Mouse (Mus musculus): ENCODE measurements around the gene Slitrk4. TPM values are rescaled to one million over a fixed set of nuclear protein-coding genes. Genes with fewer than 3 reads are reported as not detected.

Slitrk4 gene
- 2.7 and 3.2 TPM in 2 replicates for polyA plus RNA-seq (2015; fragmentation: Nextera tagmentation; extraction: Ambion mirVana)

DNA sequence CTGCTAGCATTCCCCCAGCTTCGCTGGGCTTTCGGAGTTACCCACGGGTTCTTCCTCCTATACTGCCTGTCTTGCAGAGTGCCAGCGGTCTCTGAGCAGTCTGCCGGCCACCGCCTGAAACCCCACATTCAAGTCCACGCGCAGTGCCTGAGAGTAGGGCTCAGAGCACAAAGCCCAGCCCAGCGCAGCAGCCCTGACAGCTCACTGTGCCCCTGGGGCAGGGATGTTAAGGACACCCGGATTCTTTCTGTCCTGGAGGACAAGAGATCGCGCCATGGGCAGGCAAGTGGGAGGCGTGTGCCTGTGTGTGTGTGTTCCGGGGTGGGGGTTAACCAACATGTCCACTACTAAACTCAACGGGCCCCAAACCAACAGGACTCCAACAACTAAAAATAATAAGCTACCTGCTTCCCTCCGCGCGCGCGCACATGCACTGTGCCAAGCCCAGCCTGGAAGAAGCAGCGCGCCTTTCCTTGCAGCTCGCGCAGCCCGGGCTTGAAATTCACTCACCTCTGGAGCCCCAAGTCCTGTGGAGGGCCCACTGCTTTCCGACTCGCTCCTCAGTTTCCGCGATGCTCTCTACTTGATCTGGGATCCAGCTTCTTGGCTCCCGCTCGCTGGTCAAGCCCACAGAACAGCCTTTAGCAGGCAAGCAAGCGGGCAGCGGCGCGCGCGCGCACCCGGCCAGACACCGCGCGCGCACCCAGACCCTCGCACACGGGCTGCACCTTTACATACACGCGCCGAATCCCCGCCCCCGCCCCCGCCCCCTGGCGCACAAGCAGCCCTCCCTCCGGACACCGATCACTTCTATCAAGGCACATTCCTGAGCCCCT, at the start of gene Slitrk4:
Slitrk4 (minus strand) TSS at position 707 of the 836 bp plus-strand sequence.
- Histone ChIP-seq H3K27me3 (replicated peaks) (no peaks in the 10 kb centered on the region), H3K4me3 (replicated peaks) (peak within 1 kb of the TSS; percentile 44), H3K36me3 (no peaks in the 10 kb centered on the region), H3K9ac (no peak within 1 kb of the TSS), H3K4me1 (replicated peaks) (no peaks in the 10 kb centered on the region), H3K27ac (no peak within 1 kb of the TSS), H3K4me2 (replicated peaks) (peak within 1 kb of the TSS; percentile 77), H3K9me3 (no peaks in the 10 kb centered on the region)
- ATAC-seq = peak; percentile 73
- 13% methylated on average over 54 of the region's 54 CpGs for WGBS

DNA sequence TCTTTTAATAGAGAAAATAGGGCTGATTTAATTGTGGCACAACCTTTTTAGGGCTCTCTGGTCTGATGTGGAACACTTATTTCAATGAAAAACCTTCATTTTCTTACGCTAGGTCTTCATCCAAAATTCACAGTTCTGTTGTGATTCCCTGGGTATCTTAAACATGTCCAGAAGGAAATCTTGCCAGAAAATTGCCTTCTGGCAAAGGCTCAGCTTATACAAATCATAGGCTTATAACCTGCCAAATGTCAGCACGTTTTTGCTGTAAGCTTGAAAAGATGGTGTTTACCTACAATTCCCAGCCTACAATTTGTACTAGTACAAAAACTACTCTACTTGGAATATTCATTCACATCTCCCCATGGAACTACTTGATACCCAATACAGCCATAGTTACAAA, 42.7 kb upstream of the Slitrk4 start:
- H3K9me3 ChIP-seq = no peaks in the 10 kb centered on the region
- no peak for ATAC-seq
- H3K4me1 ChIP-seq (replicated peaks) = no peaks in the 10 kb centered on the region
- no peak overlapping the region for H3K4me3 ChIP-seq (replicated peaks)
- H3K27me3 ChIP-seq (replicated peaks) = no peaks in the 10 kb centered on the region
- H3K9ac ChIP-seq = no peak overlapping the region
- H3K4me2 ChIP-seq (replicated peaks) = no peak overlapping the region
- no peaks in the 10 kb centered on the region for H3K36me3 ChIP-seq
- H3K27ac ChIP-seq = no peak overlapping the region
- WGBS = 58% methylated on average over 2 of the region's 2 CpGs

DNA sequence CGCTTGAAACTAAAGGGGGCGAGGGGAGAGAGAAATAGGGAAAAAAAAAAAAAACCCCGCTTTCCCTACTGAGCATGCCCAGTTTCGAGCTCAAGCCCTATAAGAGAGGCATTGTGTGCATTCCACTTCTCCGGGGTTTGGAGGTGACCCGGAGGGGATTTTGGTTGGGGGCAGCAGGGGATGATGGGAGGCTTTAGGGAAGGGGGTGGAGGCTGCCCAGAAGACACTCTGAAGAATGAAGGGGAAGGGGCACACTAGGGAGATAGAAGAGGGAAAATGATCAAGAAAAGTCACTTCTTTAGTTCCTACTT, 1.1 kb upstream of the Slitrk4 start:
- Histone ChIP-seq H3K4me1 (replicated peaks) (no peaks in the 10 kb centered on the region), H3K27ac (no peak overlapping the region), H3K4me2 (replicated peaks) (peak overlapping the region; percentile 77; the same call in 1 of the 2 replicates), H3K27me3 (replicated peaks) (no peaks in the 10 kb centered on the region), H3K4me3 (replicated peaks) (no peak overlapping the region), H3K9me3 (no peaks in the 10 kb centered on the region), H3K36me3 (no peaks in the 10 kb centered on the region), H3K9ac (no peak overlapping the region)
- no peak for ATAC-seq
- WGBS = 28% methylated on average over 6 of the region's 6 CpGs

- H3K27me3 ChIP-seq (replicated peaks) = no peaks in the 10 kb centered on the region
- H3K9me3 ChIP-seq = no peaks in the 10 kb centered on the region
- peak overlapping the region; percentile 77 for H3K4me2 ChIP-seq (replicated peaks)
- ATAC-seq = no peak
- no peaks in the 10 kb centered on the region for H3K36me3 ChIP-seq
- 18% methylated on average over 22 of the region's 22 CpGs for WGBS
- H3K4me1 ChIP-seq (replicated peaks) = no peaks in the 10 kb centered on the region
- no peak overlapping the region for H3K9ac ChIP-seq
- H3K4me3 ChIP-seq (replicated peaks) = peak overlapping the region; percentile 44
- H3K27ac ChIP-seq = no peak overlapping the region
These were observed 562 bp upstream of the Slitrk4 start for GRCm38 (mm10) chrX:64277126-64277990.

DNA sequence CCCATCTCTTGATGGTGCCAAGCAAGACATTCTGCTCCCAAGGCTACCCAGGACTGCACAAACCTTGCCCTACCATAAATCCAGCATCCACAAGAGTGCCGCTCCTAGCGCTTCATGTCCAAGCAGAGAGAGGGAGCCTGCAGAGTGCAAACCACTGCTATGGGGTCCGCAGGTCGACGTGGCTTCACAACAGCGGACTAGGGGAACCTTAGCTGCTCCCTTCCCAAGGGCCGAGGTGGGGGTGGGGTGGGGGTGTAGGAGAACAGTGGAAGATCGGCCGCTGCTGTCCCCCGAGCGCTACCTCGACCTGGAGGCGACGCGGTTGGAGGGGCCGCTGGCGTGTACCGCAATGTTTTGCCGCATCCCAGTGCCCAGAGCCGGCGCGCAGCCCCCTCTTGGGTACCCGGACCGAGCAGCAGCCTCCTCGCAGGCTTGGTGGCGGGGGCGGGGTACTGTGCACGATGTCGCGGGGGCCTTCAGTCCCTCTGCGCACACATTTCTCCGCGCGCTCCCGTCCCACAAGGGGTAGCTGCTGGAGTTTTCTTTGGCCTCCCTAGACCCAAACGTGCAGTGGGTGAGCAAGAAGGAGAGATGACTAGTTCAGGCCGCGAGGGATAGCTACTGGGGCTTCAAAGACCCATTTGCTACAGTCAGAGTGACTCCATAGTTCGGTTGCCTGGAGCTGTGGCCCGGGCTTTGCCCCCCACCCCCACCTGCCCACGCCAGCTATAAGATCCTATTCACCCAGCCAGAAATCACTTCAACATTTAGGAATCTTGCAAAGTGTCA, 1.1 kb downstream of the Slitrk4 start:
- peak overlapping the region; percentile 44 for H3K4me3 ChIP-seq (replicated peaks)
- ATAC-seq = peak; percentile 36; the same call in 1 of the 2 replicates
- H3K9ac ChIP-seq = no peak overlapping the region
- no peak overlapping the region for H3K27ac ChIP-seq
- 13% methylated on average over 41 of the region's 41 CpGs for WGBS
- H3K27me3 ChIP-seq (replicated peaks) = no peaks in the 10 kb centered on the region
- peak overlapping the region; percentile 77 for H3K4me2 ChIP-seq (replicated peaks)
- H3K9me3 ChIP-seq = no peaks in the 10 kb centered on the region
- no peaks in the 10 kb centered on the region for H3K4me1 ChIP-seq (replicated peaks)
- H3K36me3 ChIP-seq = no peaks in the 10 kb centered on the region

DNA sequence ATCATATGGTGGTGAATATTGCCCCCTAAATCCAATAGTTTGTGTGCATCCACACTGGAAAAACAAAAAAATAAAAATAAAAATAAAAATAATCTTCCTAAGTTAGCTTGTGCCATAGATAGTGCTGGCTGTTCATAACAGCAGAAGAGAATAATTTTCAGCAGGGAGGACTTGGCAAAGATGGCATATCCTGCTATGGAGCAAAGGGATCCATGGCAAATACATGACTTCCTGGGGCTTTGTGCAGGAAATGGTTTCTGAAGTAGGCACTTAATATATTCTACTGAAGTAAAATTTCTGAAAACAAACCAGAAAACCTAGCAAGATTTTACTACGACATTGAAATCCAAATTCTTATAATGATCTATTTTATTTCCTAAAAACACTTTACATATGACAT, 13.3 kb downstream of the Slitrk4 start:
- no peak for ATAC-seq
- no peaks in the 10 kb centered on the region for H3K27me3 ChIP-seq (replicated peaks)
- no peak overlapping the region for H3K9ac ChIP-seq
- 81% methylated on average over 1 of the region's 1 CpGs for WGBS
- H3K4me3 ChIP-seq (replicated peaks) = no peak overlapping the region
- no peak overlapping the region for H3K4me2 ChIP-seq (replicated peaks)
- H3K4me1 ChIP-seq (replicated peaks) = no peaks in the 10 kb centered on the region
- H3K36me3 ChIP-seq = no peaks in the 10 kb centered on the region
- no peak overlapping the region for H3K27ac ChIP-seq
- H3K9me3 ChIP-seq = no peaks in the 10 kb centered on the region

Other genes starting within 250 kb of the Slitrk4 start
- not detected in 2 replicates for gene Gm6760, start 124.8 kb downstream of the Slitrk4 start, polyA plus RNA-seq (2015; fragmentation: Nextera tagmentation; extraction: Ambion mirVana)
- 0.16 TPM in 1 of 2 replicates, not detected in the other for gene 3830417A13Rik, start 103.4 kb downstream of the Slitrk4 start, polyA plus RNA-seq (2015; fragmentation: Nextera tagmentation; extraction: Ambion mirVana)